Mouse (Mus musculus) B cell, adult 2 months (primary cell): ENCODE data around the gene Sbno1.
"Not testable (repeated sequence)": the region's sequence is repeated elsewhere in the genome, so short reads cannot be mapped to it uniquely, and the experiment has no call there.

Source experiments
- DNase-seq, 2 experiments: peaks; one replicate each; pipeline ENCODE4 v3.0.0; 2022

The Sbno1 gene

GRCm38 (mm10) chr5:124425412-124426259 lies at the start of gene Sbno1:
Sbno1 (minus strand) TSS chr5:124426001.
- peak; percentile 90 to 92 for DNase-seq

GRCm38 (mm10) chr5:124470591-124471171 lies 44.9 kb upstream of the Sbno1 start:
- DNase-seq: peak; percentile 42 to 62

GRCm38 (mm10) chr5:124469486-124469885 lies 43.7 kb upstream of the Sbno1 start:
- DNase-seq: no peak

GRCm38 (mm10) chr5:124468365-124468764 lies 42.6 kb upstream of the Sbno1 start:
- DNase-seq: no peak

- no peak for DNase-seq
These were observed 42.0 kb upstream of the Sbno1 start for GRCm38 (mm10) chr5:124467766-124468165.

GRCm38 (mm10) chr5:124464905-124465304 lies 39.1 kb upstream of the Sbno1 start:
- no peak for DNase-seq

- DNase-seq: no peak
These were observed 37.7 kb upstream of the Sbno1 start for GRCm38 (mm10) chr5:124463462-124463861.

GRCm38 (mm10) chr5:124462297-124463025 lies 36.7 kb upstream of the Sbno1 start:
- DNase-seq: no peak

- not testable (repeated sequence) for DNase-seq
These were observed 35.1 kb upstream of the Sbno1 start for GRCm38 (mm10) chr5:124460922-124461321.

- DNase-seq: no peak
These were observed 31.0 kb upstream of the Sbno1 start for GRCm38 (mm10) chr5:124456762-124457161.

- no peak for DNase-seq
These were observed 28.2 kb upstream of the Sbno1 start for GRCm38 (mm10) chr5:124454082-124454419.

- no peak for DNase-seq
These were observed 27.7 kb upstream of the Sbno1 start for GRCm38 (mm10) chr5:124453339-124454081.

GRCm38 (mm10) chr5:124452494-124453228 lies 26.9 kb upstream of the Sbno1 start:
- DNase-seq: no peak

- no peak for DNase-seq
These were observed 25.0 kb upstream of the Sbno1 start for GRCm38 (mm10) chr5:124450641-124451340.

- DNase-seq: no peak
These were observed 24.2 kb upstream of the Sbno1 start for GRCm38 (mm10) chr5:124450051-124450450.

- no peak for DNase-seq
These were observed 23.7 kb upstream of the Sbno1 start for GRCm38 (mm10) chr5:124449494-124449893.

GRCm38 (mm10) chr5:124446301-124446881 lies 20.6 kb upstream of the Sbno1 start:
- no peak for DNase-seq

- DNase-seq: peak; percentile 30 to 40
These were observed 20.0 kb upstream of the Sbno1 start for GRCm38 (mm10) chr5:124445621-124446293.

GRCm38 (mm10) chr5:124444661-124445561 lies 19.1 kb upstream of the Sbno1 start:
- DNase-seq: peak; percentile 62 to 73

GRCm38 (mm10) chr5:124444208-124444607 lies 18.4 kb upstream of the Sbno1 start:
- no peak for DNase-seq
